Mouse (Mus musculus): ENCODE results near the gene Trim9. TPM values are rescaled to one million over a fixed set of nuclear protein-coding genes. Genes with fewer than 3 reads are reported as not detected.

Gene Trim9
- polyA plus RNA-seq, 1 experiment, result 0.06 TPM

DNA sequence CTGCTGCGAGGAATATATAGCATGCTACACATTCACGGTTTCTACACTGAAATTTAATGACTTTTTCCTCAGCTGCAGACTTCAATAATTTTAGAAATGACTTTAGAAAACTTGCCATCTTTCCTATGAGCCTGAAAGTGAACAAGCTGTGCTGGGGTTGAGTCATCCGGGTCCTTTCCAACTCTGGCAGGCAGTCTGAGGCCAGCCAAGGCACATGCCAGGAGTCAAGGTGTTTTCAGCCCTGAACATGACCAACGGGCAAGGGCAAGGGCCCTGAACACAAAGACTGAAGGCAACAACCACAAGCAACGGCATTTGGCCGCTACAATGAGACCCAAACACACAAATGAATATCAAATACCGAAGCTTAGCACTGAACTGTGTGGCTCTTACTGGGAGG is 21.6 kb downstream of the Trim9 start:
- no peak for DNase-seq (ENCODE audit: low spot score)

DNA sequence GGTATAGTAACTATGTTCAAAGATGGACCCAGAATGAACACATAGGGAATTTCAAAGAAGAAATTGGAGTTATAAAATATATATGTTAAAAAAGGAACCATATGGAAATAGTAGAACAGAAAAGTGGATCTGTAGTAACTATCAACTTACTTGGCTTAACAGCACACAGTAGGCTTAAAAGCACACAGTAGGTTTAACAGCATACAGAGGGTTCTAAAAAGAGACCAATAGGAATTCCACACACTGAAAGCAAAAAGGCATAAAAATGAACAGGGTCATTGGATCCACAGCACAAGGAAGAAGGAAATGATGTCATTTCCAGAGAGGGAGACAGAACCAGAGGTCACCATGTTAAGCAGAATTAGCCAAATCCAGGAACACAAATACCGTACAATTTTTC is 24.6 kb downstream of the Trim9 start:
- DNase-seq (ENCODE audit: low spot score), result no peak

DNA sequence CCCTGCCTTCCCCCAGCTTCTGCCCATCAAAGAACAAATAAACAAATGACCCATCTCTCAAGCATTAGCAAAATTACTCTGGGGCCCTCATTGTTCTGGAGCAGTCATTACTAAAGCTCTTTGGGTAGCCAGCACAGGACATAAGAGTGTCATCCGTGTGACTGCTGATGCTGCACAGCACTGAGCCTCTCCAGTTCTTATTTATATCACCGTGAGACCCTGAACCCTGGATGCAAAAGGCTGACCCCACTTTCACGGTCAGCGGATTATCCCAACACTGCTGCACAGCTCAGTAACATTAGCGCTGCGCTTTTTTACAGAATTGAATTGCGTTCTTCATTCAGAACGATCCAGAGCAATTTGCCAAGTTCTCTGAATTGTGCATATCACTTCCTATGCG is 31.3 kb downstream of the Trim9 start:
- no peak for DNase-seq (ENCODE audit: low spot score)

DNA sequence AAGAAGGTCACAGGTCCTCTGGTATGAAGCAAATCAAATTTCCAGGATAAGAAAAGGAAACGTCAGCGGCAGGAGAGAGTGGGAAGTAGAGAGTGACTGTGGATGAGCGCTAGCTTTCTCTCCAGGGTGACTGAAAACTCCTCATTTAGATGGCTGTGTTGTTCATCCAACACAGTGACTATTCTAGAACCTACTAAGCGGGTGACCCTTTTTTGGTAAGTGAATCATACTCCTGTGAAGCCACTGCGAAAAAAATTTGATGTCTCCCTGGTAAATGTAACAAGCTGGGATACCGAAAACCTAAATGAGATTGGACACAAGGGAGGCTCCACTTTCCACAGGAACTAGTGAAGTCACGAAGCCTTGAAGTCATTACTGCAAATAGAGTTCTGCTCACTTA is 39.5 kb downstream of the Trim9 start:
- no peak for DNase-seq (ENCODE audit: low spot score)

DNA sequence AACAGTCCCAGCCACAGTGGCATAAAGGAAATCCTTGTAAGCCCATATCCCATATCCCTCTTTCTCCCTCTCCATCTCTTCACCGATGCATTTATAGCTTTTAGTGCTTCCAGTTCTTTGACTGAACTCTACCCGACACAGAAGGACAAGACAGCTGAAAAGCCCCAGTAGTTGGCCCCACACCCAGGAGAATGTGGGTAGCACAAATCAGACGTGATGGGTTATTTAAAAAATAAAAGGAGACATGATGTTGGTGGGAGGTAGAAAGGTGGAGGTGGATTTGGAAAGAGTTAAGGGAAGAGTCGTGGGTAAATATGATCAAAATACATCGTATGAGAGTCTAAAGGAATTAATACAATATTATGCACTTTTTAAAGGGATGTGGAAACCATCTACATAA is 40.4 kb downstream of the Trim9 start:
- DNase-seq (ENCODE audit: low spot score), result no peak

DNA sequence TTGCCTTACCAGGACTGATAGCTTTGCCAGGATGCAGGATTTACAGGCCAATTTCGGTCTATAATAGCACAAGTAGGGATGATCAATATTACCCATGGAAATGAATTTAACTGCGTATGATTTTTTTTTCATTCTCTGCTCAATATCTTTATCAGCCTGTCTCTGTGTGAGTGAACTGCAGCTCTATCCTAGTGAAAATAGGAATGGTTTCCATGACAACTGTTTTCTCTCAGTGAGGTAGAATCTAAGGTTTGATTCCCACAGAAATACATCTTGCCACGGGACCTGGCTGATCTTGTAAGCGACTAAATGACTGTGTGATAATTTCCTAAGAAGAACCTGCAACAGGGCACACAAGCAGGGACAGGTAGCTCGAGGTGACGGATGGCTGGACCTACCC is 43.4 kb downstream of the Trim9 start:
- no peak for DNase-seq (ENCODE audit: low spot score)

DNA sequence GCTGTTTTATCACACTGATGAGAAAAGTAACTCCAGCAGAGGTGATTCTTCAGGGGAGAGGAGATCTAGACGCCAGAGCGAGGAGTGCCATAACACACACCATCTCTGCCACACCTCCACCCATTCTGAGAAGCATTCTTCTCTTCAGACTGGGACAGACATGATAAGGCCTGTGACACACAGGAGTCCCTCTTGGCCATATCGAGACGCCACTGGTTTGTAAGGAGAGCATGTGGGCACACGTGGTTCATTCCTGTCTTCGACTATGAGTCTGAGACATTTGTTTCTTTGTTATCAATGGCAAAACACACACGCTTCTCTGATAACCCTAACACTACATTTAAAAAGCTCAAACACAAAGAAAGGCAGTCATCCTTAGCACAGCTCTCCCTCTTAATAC is 43.9 kb downstream of the Trim9 start:
- no peak for DNase-seq (ENCODE audit: low spot score)

DNA sequence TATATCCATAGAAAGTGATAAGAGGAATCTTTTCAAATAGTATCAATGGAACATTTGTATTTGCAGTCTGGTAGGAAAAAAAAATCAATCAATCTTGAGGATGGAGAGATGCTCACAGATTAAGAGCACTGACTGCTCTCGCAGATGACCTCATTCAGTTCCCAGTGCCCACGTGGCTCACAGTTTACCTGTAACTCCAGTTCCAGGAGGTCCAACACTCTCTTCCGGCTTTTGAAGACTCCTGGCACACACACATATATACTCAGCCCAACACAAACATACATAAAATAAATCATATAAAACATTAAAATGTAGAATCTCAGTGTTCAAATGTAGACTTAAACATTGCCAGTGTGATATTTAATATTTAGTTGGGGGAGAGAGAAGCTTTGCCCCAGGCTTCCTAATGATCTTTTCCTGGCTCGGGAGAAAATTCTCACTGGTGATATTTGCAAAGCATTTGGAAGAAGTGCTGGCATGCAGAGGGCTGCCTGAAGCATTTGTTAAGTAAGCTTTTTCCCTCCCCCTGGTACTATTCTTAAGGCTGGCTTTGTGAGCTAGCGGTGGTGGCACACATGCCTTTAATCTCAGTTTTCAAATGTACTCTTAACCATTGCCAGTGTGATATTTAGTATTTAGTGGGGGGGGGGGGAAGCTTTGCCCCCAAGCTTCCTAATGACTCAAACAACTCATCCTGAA is 45.2 kb downstream of the Trim9 start:
- DNase-seq (ENCODE audit: low spot score), result no peak

DNA sequence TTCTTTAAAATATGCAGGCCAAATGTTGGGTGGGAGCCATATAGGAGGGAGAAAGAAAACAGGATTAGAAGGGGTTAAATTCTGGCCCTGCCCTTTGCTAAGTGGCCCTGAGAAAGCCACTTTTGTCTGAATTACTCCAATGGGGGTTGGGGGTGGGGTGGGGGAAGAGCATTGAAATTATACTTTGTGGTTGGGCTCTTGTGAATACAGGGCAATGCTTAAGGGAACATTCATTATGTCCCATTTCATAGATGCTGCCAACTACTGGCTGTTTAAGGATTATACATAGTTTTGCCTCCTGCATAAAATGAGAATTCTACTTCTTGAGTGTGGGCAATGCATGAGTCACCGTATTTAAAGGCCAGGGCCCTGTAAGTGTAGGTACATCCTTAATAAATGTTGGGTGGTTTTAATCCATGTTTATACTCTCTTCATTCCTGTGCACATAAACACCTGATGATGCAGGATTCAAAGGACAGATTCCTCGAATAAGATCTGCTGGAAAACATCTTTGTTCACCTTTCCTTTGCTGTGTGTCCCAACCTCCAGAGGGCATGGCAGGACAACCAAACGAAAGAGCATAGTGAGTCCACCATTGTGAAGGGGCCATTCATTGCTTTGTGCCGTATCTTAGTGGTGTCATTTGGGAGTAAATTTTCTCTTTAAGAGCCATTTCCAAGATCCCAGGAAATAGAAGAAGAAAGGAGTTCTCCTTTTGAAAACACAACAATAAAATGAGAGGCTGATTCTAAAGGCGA is 53.3 kb downstream of the Trim9 start:
- DNase-seq (ENCODE audit: low spot score), result no peak

DNA sequence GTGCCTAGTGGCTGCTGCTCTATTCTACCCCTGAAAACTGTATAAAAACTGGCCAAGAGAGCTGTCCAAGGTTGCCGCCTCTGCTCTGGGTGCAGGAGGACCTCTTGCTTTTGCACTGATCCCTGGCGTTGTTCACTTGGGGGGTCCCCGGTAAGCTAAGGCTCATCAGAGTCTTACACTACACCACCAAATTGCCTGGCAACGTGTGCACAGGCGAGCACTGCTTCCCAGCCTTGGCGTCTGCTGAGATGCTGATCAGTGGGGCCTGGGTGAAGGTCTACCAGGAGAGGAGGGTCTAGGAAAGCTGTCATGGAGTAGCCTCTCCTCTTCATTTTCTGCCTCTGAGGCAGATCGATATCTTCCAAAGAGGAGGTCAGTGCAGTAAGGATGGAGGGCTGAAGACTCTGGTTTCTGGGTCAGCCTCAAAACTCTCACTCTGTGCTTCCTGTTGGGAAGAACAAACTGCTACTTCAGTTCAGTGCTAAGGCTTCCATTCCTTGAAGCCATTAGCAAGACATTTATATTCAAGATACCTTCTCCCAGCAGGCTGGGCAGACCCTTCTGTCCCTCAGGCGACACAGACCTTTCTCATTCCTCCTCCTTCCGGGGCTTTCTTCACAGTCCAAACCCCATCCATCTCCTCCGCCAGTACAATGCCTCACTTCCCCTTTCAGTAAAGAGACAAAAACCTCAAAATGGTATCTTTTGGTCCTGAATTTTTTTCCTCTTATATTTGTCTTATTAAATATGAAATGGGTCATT is 54.1 kb downstream of the Trim9 start:
- DNase-seq (ENCODE audit: low spot score), result no peak

DNA sequence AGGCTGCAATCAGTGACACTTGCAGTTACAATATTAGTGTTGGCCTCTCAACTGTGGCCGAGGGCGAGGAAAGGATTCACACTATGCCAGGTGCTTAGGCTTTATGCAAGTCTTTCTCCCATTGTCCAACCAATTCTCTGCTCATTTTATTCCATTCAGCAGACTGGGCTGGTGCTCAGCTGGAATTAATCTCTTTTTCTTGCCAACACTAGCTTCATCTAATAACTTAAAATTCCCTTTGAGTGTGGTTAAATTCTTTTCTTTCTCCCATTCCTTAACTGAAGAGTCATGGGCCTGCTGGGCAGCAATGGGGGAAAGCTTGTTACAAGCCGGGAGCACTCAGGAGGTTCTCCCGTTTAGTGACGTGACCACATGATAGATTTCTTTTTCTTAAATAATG is 61.9 kb downstream of the Trim9 start:
- DNase-seq (ENCODE audit: low spot score), result no peak

DNA sequence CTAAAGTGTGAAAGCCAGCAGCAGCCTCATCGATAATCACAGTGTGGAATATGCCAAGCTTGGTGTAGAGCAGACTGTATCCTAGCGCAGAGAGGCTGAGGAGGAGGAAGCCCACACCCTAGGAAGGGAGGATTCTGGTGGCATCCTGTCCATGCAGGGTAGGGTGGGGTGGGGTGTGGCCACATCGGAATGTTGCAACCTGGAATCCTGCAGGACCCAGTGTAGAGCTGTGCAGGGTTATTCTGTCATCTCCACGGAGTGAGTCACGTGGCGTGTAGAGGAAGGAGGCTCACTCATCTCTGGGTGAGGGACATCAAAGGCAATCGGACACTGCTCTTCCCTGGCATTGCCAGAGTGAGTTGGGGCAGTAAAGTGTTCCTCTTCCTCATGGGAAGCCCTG is 62.4 kb downstream of the Trim9 start:
- no peak for DNase-seq (ENCODE audit: low spot score)

DNA sequence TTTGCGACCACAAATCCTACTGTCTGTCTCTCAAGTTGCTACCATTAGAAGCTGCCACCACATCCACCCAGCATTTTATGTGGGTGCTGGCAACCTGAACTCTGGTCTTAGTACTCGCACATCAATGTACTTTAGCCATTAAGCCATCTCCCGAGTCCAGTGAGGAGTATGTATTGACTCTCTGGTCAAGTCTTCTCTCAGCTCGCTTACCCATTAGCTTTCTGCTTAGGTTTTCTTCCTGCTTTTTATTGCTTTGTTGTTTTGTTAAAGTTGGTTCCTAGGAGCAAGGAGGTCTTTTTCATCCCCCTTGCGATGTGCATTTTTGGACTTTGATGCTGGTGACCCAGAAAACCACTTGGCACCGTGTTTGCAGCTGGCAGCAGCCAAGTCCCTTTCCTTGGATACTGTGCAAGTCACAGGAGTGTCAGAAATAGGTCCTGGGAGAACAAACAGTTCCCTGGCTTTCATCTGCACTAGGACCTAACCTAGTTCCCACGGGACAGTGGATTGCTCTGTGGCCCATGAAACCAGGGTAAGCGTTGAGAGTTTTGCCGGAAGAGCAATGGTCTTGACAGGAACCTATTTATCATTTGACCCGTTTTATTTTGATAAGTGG is 64.2 kb downstream of the Trim9 start:
- DNase-seq (ENCODE audit: low spot score), result no peak

DNA sequence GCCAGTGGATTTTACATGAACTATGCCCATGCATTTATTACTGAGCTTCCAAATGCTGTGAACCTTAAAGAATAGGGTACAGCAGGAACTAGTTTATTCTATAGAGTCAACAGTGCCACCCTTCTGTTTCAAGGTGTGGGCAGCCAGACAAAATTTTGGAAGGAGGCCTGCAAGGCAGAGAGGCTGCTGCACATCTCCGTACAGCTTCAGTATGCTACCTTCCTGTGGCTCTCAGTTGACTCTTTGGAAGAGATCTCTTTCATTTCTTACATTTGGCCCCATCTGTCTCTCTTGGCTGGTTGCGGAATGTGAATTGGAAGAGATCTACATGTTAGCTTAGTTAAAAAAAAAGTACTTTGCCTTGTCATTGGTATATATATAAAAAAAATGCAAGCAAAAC is 66.5 kb downstream of the Trim9 start:
- DNase-seq (ENCODE audit: low spot score), result no peak

DNA sequence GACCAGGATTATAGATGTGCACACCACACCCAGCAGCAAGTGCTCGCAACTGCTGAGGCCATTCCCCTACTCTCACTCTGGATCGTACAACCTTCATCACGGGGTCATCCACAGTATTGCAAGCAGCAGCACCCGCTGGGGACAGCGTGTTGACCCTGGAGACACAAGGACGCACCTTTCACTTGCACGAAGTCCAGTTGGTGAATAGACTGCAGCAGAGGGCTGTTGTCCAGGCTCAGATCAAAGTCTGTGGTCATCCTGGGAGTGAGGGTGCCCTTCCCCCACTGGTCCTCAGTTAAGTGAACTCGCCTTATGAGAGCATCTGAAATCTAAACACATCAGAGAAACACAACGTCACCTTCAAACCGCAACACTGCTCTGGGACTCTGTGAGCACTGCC is 67.0 kb downstream of the Trim9 start:
- DNase-seq (ENCODE audit: low spot score), result no peak

DNA sequence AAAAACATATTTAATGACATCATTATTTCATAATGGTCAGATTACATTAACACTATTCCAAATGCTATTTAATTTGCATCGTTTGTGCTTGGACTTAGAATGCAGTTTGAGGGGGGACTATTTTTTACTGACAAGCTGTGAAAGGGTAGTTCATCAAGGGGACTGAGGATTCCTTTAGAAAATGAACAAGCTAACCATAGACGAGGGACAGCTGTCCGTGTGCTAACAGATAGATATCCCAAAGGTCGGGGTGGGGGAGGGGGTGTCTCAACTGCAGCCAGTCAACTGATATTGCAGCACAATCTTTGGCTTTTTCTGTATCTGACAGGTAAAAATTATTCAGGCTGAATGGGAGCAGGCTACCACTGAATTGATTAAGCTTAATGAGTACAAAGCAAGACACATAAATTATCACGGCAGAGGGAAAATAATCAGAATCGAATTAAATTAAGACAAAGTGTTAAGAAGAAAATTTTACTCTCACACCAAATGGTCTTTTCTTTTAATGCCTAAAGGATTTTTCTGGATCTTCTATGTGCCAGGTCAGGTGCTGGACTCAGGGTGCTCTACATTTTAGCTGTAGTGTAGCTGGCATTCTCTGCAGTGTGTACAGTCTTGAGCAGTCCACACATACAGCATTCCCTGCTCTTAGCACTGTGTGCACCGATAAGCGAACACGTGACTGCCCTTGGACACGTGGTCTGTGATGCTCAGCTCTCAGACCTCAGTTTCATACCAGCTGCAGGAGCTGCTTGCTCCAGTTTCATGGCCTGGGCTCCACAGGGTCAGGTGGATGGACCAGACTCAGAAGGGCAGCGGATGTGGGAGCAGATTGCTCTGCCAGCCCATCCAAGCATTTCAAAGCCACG is 70.1 kb downstream of the Trim9 start:
- no peak for DNase-seq (ENCODE audit: low spot score)

DNA sequence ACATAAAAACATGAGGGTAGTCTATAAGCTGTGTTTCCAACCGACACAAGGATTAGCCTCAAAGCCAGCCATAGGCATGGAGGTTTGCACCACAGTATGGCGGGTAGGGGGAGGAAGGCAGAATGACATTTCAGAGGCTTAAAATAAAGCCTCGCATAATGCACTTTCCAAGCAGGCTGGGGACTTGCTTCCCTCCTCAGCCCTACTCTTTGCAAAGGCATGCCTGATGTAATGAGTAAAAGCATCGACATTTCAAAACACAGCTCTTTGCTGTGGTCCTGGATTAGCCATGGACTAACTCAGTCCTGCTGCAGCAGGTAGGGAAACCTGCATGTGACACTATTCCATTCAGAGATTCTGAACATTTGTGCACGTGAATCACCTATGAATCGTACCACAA is 77.7 kb downstream of the Trim9 start:
- no peak for DNase-seq (ENCODE audit: low spot score)

DNA sequence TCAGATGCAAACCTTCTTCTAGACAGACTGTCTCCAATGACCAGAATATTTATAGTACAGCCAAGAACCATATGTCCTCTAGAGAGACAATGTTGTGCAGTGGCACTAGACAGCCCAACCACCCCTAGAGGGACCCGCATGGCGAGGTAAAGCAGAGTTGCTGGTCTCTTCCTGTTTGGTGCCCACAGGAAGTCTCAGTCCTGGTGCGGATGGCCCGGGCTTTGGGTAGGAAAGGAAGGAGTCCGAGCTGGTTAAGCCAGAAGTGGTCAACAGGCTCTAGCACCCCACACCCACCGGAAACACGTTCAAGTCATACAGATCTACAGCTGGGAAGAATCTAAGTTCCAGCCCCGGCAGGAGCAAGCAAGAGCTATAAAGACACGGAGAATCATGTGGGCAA is 80.1 kb downstream of the Trim9 start:
- DNase-seq (ENCODE audit: low spot score), result no peak

DNA sequence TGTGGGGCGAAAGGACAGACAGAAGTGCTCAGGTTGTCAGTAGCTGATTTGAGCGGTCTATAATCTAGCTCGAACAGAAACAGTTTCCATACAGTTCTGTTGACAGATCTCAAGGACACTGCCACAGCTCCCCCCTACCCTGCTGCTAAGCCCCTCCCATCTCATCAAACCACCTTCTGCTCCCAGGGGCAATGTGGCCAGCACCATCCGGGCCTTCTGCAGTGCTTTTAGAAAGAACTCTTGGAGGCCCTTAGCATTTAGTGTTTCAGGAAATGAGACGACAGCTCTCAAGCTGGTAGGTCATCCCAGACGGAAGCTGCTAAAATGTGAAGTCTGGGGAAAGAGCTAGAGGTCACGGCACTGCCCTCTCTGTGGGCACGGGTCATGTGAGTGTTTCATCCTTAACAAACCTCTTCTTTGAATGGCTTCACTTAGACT is 80.9 kb downstream of the Trim9 start:
- no peak for DNase-seq (ENCODE audit: low spot score)

DNA sequence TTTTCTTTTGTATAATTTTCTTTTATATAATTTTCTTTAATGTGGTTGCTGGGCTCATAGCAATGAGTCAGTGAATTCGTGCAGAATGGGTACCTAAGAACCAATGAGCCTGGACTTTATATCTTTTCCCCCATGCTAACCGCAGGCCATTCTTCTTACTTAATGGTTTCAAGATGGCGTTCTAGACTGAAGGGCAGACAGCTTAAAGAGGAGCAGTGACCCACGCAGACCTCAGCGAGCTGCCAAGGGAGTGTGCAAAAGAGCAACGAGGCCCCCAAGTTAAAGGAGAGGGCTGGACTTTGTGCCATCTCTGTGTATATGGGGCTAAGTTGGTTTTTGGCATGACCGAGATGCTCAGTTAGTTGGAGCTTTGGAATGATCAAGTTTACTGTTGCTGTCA is 83.7 kb downstream of the Trim9 start:
- DNase-seq (ENCODE audit: low spot score), result no peak

DNA sequence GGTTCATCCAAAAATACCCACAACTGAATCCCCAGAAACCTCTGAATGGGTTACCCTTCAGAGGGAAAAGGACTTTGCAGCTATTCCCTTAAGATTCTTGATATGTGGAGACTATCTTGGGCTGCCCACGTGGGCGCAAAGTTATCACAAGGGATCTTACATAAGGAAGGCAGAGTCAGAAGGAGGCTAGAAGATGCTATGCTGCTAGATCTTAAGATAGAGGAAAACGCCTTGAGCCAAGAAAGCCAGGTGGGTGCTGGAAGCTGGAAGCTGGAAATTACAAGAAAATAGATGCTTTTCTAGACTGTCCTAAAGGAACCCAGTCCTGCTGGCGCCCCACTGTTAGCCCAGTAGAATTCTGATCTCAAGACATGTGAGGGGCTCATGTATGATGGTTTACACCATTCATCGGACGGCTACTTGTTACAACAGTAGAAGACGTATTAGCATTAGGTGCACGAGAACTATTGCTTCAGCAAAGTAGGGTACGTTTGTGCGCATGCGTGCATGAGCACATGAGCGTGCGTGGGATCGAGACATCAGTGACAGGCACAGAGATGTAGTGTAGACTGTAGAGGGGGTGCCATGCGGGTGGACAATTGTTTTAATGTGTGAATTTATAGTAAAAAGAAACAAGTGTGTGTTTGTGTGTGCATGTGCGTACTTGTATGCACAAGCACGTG is 85.0 kb downstream of the Trim9 start:
- no peak for DNase-seq (ENCODE audit: low spot score)
